Mouse (Mus musculus) heart, embryonic 13.5 days (tissue): ENCODE data around the gene Sorbs2. TPM values are rescaled to one million over a fixed set of nuclear protein-coding genes. Genes with fewer than 3 reads are reported as not detected.
A peak's percentile ranks its signal among the peaks of the same experiment; 100 is the strongest.
"Not testable (repeated sequence)": the region's sequence is repeated elsewhere in the genome, so short reads cannot be mapped to it uniquely, and the experiment has no call there.

Experiments
- ATAC-seq: fragments of 200-750 bp; cut with Nextera tagmentation; 2 replicates; pipeline ENCODE4 v1.8.0; 2017; ENCODE audit warnings: moderate TSS enrichment; ENCODE audit not compliant: insufficient number of reproducible peaks, low FRiP score, low TSS enrichment; ENCODE audit errors: extremely low read depth
- H3K27ac ChIP-seq: fragments of 300-500 bp; sonication (generic); replicated peaks from 2 replicates; pipeline ENCODE4 v1.5.1; 2015; ENCODE audit warnings: moderate library complexity, mild to moderate bottlenecking, inconsistent platforms
- H3K27me3 ChIP-seq: fragments of 300-500 bp; sonication (generic); replicated peaks from 2 replicates; pipeline ENCODE4 v1.6.1; 2015; ENCODE audit warnings: mild to moderate bottlenecking, inconsistent platforms
- H3K36me3 ChIP-seq: fragments of 300-500 bp; sonication (generic); 2 replicates; pipeline ENCODE4 v1.6.1; 2015; ENCODE audit warnings: mild to moderate bottlenecking, inconsistent platforms
- H3K4me1 ChIP-seq: fragments of 300-500 bp; sonication (generic); 2 replicates; pipeline ENCODE4 v1.6.1; 2015; ENCODE audit warnings: inconsistent platforms
- H3K4me2 ChIP-seq: fragments of 300-500 bp; sonication (generic); 2 replicates; pipeline ENCODE4 v1.6.1; 2015; ENCODE audit warnings: inconsistent platforms, mild to moderate bottlenecking, moderate library complexity
- H3K4me3 ChIP-seq: fragments of 300-500 bp; sonication (generic); 2 replicates; pipeline ENCODE4 v1.5.1; 2015; ENCODE audit warnings: moderate library complexity, mild to moderate bottlenecking, inconsistent platforms
- H3K9ac ChIP-seq: fragments of 300-500 bp; sonication (generic); 2 replicates; pipeline ENCODE4 v1.6.1; 2015; ENCODE audit warnings: inconsistent platforms, mild to moderate bottlenecking, moderate library complexity
- H3K9me3 ChIP-seq: fragments of 300-500 bp; sonication (generic); 2 replicates; pipeline ENCODE4 v1.6.1; 2016; ENCODE audit warnings: inconsistent platforms
- WGBS: fragments of 180-500 bp; shearing (Covaris S2); methylation state at CpG from one replicate; pipeline ENCODE4 v1.1.7; 2015; ENCODE audit warnings: mixed read lengths; 5-methylcytosine and 5-hydroxymethylcytosine counted together
- polyA plus RNA-seq: library from polyadenylated mRNA; unstranded; fragments of >200 nt; fragmentation: Nextera tagmentation; extraction: Ambion mirVana; gene quantifications from 2 replicates; pipeline ENCODE4 v1.2.1, GENCODE M21; 2015

Gene Sorbs2
- polyA plus RNA-seq, 1 experiment from 2014 or later, result 334 TPM

GRCm38 (mm10) chr8:45845906-45846305 is 338.3 kb downstream of the Sorbs2 start:
- no peak for ATAC-seq
- Histone ChIP-seq H3K4me1 (peaks cover 28% of the 10 kb centered on the region), H3K4me3 (no peak overlapping the region), H3K9ac (no peak overlapping the region), H3K27ac (peak overlapping the region; percentile 91), H3K9me3 (no peaks in the 10 kb centered on the region), H3K36me3 (no peaks in the 10 kb centered on the region), H3K27me3 (no peaks in the 10 kb centered on the region), H3K4me2 (peak overlapping the region; percentile 21)
- 61% methylated on average over 4 of the region's 4 CpGs for WGBS

DNA sequence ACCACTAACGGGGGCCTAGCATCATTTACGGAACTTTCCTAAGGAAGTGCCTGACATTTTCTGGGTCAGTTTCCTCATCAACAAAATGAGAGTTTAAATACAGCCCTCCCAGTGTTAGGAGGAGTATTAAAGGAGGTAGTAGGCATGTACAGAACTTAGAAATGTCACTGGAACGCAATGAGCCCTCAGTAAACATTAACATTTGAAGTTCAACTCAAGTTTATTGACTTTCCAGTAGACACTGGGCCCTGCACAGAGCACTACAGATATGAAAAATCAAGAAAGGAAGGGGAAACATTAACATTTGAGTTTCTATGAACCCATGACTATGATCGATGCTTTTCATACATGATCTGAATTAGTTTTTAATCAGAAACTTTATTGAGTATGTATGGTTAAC is 347.5 kb downstream of the Sorbs2 start:
- H3K36me3 ChIP-seq, result no peaks in the 10 kb centered on the region
- ATAC-seq, result no peak
- WGBS, result 84% methylated on average over 4 of the region's 4 CpGs
- H3K4me1 ChIP-seq, result peaks cover 20% of the 10 kb centered on the region
- no peak overlapping the region for H3K9ac ChIP-seq
- H3K4me3 ChIP-seq, result no peak overlapping the region
- no peaks in the 10 kb centered on the region for H3K27me3 ChIP-seq
- H3K9me3 ChIP-seq, result no peaks in the 10 kb centered on the region
- no peak overlapping the region for H3K27ac ChIP-seq
- H3K4me2 ChIP-seq, result no peak overlapping the region

GRCm38 (mm10) chr8:45857734-45858133 is 350.1 kb downstream of the Sorbs2 start:
- no peak for ATAC-seq
- 49% methylated on average over 5 of the region's 5 CpGs for WGBS
- H3K4me3 ChIP-seq, result no peak overlapping the region

DNA sequence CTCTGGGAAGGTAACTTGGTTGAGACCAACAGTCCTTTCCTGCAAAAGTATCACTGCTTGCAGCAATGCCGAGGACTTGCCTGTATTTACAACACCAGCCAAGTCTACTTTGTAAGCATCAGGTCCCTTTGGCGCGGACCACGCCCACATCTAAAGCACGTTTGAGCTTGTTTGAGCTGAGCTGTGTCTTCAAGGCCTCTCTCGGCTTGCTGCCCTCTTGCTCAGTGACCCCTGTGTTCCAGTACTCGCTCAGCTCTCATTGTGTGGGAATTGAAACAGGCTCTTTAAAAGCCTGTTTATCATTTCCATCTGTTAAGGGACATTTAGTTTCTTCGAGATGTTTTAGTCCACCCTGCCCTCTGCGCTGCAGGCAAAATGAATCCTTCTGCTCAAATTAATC is 350.8 kb downstream of the Sorbs2 start:
- no peak overlapping the region for H3K27ac ChIP-seq
- peaks cover 14% of the 10 kb centered on the region for H3K4me1 ChIP-seq
- H3K9me3 ChIP-seq, result no peaks in the 10 kb centered on the region
- H3K36me3 ChIP-seq, result no peaks in the 10 kb centered on the region
- no peak overlapping the region for H3K9ac ChIP-seq
- 53% methylated on average over 9 of the region's 9 CpGs for WGBS
- no peak overlapping the region for H3K4me3 ChIP-seq
- ATAC-seq, result no peak
- no peak overlapping the region for H3K4me2 ChIP-seq
- H3K27me3 ChIP-seq, result no peaks in the 10 kb centered on the region

More at GRCm38 (mm10) chr8:45857734-45858133, 350.1 kb downstream of the Sorbs2 start:
- Histone ChIP-seq H3K4me2 (no peak overlapping the region), H3K9ac (no peak overlapping the region), H3K9me3 (no peaks in the 10 kb centered on the region), H3K36me3 (no peaks in the 10 kb centered on the region), H3K27me3 (no peaks in the 10 kb centered on the region), H3K27ac (no peak overlapping the region), H3K4me1 (peaks cover 20% of the 10 kb centered on the region)

- not testable (repeated sequence) for ATAC-seq, H3K9ac ChIP-seq, H3K27me3 ChIP-seq, H3K36me3 ChIP-seq, H3K4me3 ChIP-seq, H3K9me3 ChIP-seq
- 70% methylated on average over 11 of the region's 11 CpGs for WGBS
- H3K4me1 ChIP-seq, result peaks cover 24% of the 10 kb centered on the region
- peak overlapping the region; percentile 64 for H3K27ac ChIP-seq
- H3K4me2 ChIP-seq, result peak overlapping the region; percentile 5; the same call in 1 of the 2 replicates
Observed at GRCm38 (mm10) chr8:45871587-45871986, 364.0 kb downstream of the Sorbs2 start.

DNA sequence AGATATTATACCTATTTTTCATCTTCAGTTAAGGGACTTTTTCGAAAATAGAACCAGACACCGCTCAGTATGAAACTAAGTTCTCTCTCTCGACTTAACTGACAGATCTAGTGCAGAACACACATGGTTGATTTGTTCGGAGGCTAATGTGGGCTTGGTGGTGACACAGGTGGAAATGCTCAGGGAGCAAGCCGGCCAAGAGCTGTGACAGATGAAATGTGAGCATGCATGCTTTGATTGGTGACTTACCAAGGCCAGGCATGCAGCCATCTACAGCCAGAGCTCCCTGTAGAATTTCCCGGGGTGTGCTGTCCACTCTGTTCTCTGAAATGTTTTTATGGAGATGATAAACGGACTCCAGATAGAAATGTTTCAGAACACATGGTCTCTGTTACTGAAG is 364.5 kb downstream of the Sorbs2 start:
- peak overlapping the region; percentile 64 for H3K27ac ChIP-seq
- no peaks in the 10 kb centered on the region for H3K36me3 ChIP-seq
- no peaks in the 10 kb centered on the region for H3K27me3 ChIP-seq
- ATAC-seq, result 0 out of 2 replicates have a peak, but pooled peaks have one; percentile 38
- no peaks in the 10 kb centered on the region for H3K9me3 ChIP-seq
- H3K9ac ChIP-seq, result no peak overlapping the region
- peak overlapping the region; percentile 5; the same call in 1 of the 2 replicates for H3K4me2 ChIP-seq
- H3K4me1 ChIP-seq, result peaks cover 24% of the 10 kb centered on the region
- no peak overlapping the region for H3K4me3 ChIP-seq
- WGBS, result 47% methylated on average over 7 of the region's 7 CpGs

DNA sequence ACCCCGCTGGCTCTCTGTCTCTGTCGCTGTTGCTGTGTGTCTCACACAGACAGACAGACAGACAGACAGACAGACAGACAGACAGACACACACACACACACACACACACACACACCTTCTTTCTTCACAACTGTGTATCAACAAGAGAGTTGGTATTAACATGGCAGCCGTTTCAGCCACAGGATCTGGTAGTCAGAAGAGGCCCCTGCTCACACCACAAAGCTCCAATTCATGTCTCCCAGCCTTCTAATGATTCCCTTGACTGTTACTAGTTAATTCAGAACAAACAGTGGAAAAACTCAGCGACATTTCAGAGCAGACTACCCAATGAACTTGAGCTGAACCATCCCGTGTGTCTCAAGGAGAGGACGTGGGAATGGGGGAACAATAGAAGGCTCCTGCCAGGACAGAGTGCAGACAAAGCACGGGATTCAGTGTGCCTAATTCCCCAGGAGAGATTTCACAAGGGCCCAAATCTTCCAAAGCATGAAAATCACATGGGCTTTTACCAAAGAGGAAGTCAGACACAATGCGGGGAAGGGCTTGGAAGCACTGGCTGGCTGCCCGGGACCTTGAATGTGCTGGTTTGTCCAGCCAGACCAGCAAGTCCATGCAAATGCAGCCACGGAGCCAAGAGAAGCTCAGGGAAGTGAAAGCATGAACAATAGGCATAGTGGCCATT is 367.5 kb downstream of the Sorbs2 start:
- H3K36me3 ChIP-seq, result no peaks in the 10 kb centered on the region; the same call in 1 of the 2 replicates
- peaks cover 24% of the 10 kb centered on the region for H3K4me1 ChIP-seq
- 44% methylated on average over 10 of the region's 10 CpGs for WGBS
- peak overlapping the region; percentile 0; the same call in 1 of the 2 replicates for H3K4me2 ChIP-seq
- H3K9ac ChIP-seq, result 0 out of 2 replicates have a peak overlapping the region, but pooled peaks have one; percentile 14
- H3K4me3 ChIP-seq, result no peak overlapping the region
- ATAC-seq, result peak; percentile 63
- no peaks in the 10 kb centered on the region for H3K27me3 ChIP-seq
- no peaks in the 10 kb centered on the region for H3K9me3 ChIP-seq
- peak overlapping the region; percentile 88 for H3K27ac ChIP-seq

GRCm38 (mm10) chr8:45876397-45876796 is 368.8 kb downstream of the Sorbs2 start:
- H3K4me3 ChIP-seq, result no peak overlapping the region
- 81% methylated on average over 5 of the region's 5 CpGs for WGBS
- H3K9me3 ChIP-seq, result no peaks in the 10 kb centered on the region
- no peak overlapping the region for H3K9ac ChIP-seq
- H3K4me2 ChIP-seq, result no peak overlapping the region
- no peak for ATAC-seq
- H3K27ac ChIP-seq, result peak overlapping the region; percentile 88; the same call in 1 of the 2 replicates
- peaks cover 24% of the 10 kb centered on the region for H3K4me1 ChIP-seq
- no peaks in the 10 kb centered on the region; the same call in 1 of the 2 replicates for H3K36me3 ChIP-seq
- H3K27me3 ChIP-seq, result no peaks in the 10 kb centered on the region

Other genes starting within 250 kb of the Sorbs2 start
- gene F11, start 245.8 kb upstream of the Sorbs2 start, polyA plus RNA-seq, result 0.20 and 0.65 TPM in 2 replicates
- gene Klkb1, start 212.9 kb upstream of the Sorbs2 start, polyA plus RNA-seq, result 0.09 TPM in 1 of 2 replicates, not detected in the other
- 0.05 and 0.15 TPM in 2 replicates for gene Gm45753, start 199.3 kb upstream of the Sorbs2 start, polyA plus RNA-seq
- 0.48 and 0.66 TPM in 2 replicates for gene Cyp4v3, start 174.6 kb upstream of the Sorbs2 start, polyA plus RNA-seq
- 3.7 and 5.6 TPM in 2 replicates for gene Fam149a, start 125.5 kb upstream of the Sorbs2 start, polyA plus RNA-seq
- gene Tlr3, start 96.7 kb upstream of the Sorbs2 start, polyA plus RNA-seq, result 1.8 TPM in 2 replicates